Mouse (Mus musculus) liver, postnatal 0 days (tissue): ENCODE results near the gene Inpp4a. TPM values are rescaled to one million over a fixed set of nuclear protein-coding genes. Genes with fewer than 3 reads are reported as not detected.

Source experiments
- ATAC-seq: fragments of 200-750 bp; cut with Nextera tagmentation; 2 replicates; pipeline ENCODE4 v1.8.0; 2017; ENCODE audit warnings: mild to moderate bottlenecking, moderate library complexity
- DNase-seq: peaks from one replicate; pipeline ENCODE4 v3.0.0-alpha.2; 2016
- H3K27ac ChIP-seq: fragments of 300-500 bp; sonication (generic); 2 replicates; pipeline ENCODE4 v1.5.1; 2014; ENCODE audit warnings: antibody characterized with exemption, moderate library complexity, mild to moderate bottlenecking, low read depth
- H3K27me3 ChIP-seq: fragments of 300-500 bp; sonication (generic); 2 replicates; pipeline ENCODE4 v1.6.1; 2014; ENCODE audit warnings: low read length, control low read depth, mixed read lengths; ENCODE audit not compliant: insufficient read depth
- H3K36me3 ChIP-seq: fragments of 300-500 bp; sonication (generic); replicated peaks from 2 replicates; pipeline ENCODE4 v1.6.1; 2014; ENCODE audit warnings: mild to moderate bottlenecking, control low read depth, low read length, moderate library complexity, mixed read lengths; ENCODE audit not compliant: insufficient read depth
- H3K4me1 ChIP-seq: fragments of 300-500 bp; sonication (generic); 2 replicates; pipeline ENCODE4 v1.6.1; 2014; ENCODE audit warnings: antibody characterized with exemption, mild to moderate bottlenecking, control low read depth; ENCODE audit not compliant: insufficient read depth
- H3K4me2 ChIP-seq: fragments of 300-500 bp; sonication (generic); 2 replicates; pipeline ENCODE4 v1.6.1; 2014; ENCODE audit warnings: low read depth, mild to moderate bottlenecking, low read length, moderate library complexity, mixed read lengths
- H3K4me3 ChIP-seq: fragments of 300-500 bp; sonication (generic); 2 replicates; pipeline ENCODE4 v1.5.1; 2014; ENCODE audit warnings: low read depth, low read length
- H3K9ac ChIP-seq: fragments of 300-500 bp; sonication (generic); replicated peaks from 2 replicates; pipeline ENCODE4 v1.6.1; 2014; ENCODE audit warnings: mild to moderate bottlenecking, moderate library complexity
- H3K9me3 ChIP-seq: fragments of 300-500 bp; sonication (generic); 2 replicates; pipeline ENCODE4 v1.6.1; 2016; ENCODE audit warnings: mild to moderate bottlenecking, control low read depth, low read length, mixed read lengths
- CTCF ChIP-seq: sonication (generic); IDR thresholded peaks from 2 replicates; pipeline ENCODE4 v1.5.1; 2016; ENCODE audit warnings: antibody characterized with exemption, low read depth
- EP300 ChIP-seq: IDR thresholded peaks from 2 replicates; pipeline ENCODE4 v1.6.1; 2016; ENCODE audit warnings: antibody characterized with exemption, low read depth, mild to moderate bottlenecking
- WGBS: fragments of 180-500 bp; shearing (Covaris S2); extraction: QIAGEN DNeasy Blood & Tissue Kit; methylation state at CpG from one replicate; pipeline ENCODE4 v1.1.7; 2014; ENCODE audit not compliant: insufficient replicate concordance; 5-methylcytosine and 5-hydroxymethylcytosine counted together
- polyA plus RNA-seq: library from polyadenylated mRNA; unstranded; fragments of >200 nt; fragmentation: Nextera tagmentation; extraction: Ambion mirVana; gene quantifications from 2 replicates; pipeline ENCODE4 v1.2.1, GENCODE M21; 2015

The Inpp4a gene
- polyA plus RNA-seq, 1 experiment from 2014 or later, result 6.7 TPM

- no peaks in the 10 kb centered on the region for H3K27me3 ChIP-seq
- H3K9me3 ChIP-seq, result no peaks in the 10 kb centered on the region
- WGBS, result 65% methylated on average over 9 of the region's 9 CpGs
- H3K4me3 ChIP-seq, result no peak overlapping the region
- H3K4me1 ChIP-seq, result peaks cover 34% of the 10 kb centered on the region
- H3K9ac ChIP-seq, result no peak overlapping the region
- no peak for DNase-seq
- TF ChIP-seq CTCF (no peak), EP300 (no peak)
- no peak overlapping the region for H3K27ac ChIP-seq
- no peaks in the 10 kb centered on the region for H3K36me3 ChIP-seq
- H3K4me2 ChIP-seq, result no peak overlapping the region
- ATAC-seq, result no peak
These were observed 37.6 kb downstream of the Inpp4a start for GRCm38 (mm10) chr1:37337273-37337672.

DNA sequence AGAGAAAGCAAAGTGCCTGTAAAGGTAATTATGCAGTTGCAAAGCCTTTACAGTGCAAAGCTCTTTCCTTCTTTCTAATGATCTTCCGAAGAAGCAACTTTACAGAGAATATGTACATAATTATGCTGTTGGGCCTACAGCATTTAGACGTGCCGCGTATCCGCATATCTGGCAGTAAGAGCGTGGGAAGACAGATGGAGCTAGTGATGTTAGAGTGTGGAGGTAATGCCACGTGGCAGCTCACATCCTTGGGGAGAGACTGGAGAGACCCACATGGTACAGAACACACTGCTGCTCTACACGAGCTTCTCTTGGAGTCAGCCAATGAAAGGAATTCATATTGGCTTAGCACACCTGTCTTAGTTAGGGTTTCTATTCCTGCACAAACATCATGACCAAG lies 39.5 kb downstream of the Inpp4a start:
- WGBS, result 91% methylated on average over 8 of the region's 8 CpGs
- Histone ChIP-seq H3K36me3 (no peaks in the 10 kb centered on the region), H3K4me1 (peaks cover 33% of the 10 kb centered on the region), H3K4me2 (no peak overlapping the region), H3K9me3 (no peaks in the 10 kb centered on the region), H3K27me3 (no peaks in the 10 kb centered on the region), H3K27ac (no peak overlapping the region), H3K4me3 (no peak overlapping the region), H3K9ac (no peak overlapping the region)
- DNase-seq, result no peak
- no peak for ATAC-seq
- TF ChIP-seq CTCF (no peak), EP300 (no peak)

- 0 out of 2 replicates have a peak overlapping the region, but pooled peaks have one; percentile 13 for H3K4me2 ChIP-seq
- H3K4me3 ChIP-seq, result no peak overlapping the region
- no peaks in the 10 kb centered on the region for H3K36me3 ChIP-seq
- TF ChIP-seq EP300, result no peak
- TF ChIP-seq CTCF, result no peak
- no peaks in the 10 kb centered on the region for H3K27me3 ChIP-seq
- peak; percentile 93 for ATAC-seq
- peak overlapping the region; percentile 91 for H3K27ac ChIP-seq
- no peak for DNase-seq
- peaks cover 31% of the 10 kb centered on the region for H3K4me1 ChIP-seq
- 0 out of 2 replicates have a peak overlapping the region, but pooled peaks have one; percentile 21 for H3K9ac ChIP-seq
- WGBS, result 70% methylated on average over 5 of the region's 5 CpGs
- no peaks in the 10 kb centered on the region for H3K9me3 ChIP-seq
These were observed 41.7 kb downstream of the Inpp4a start for GRCm38 (mm10) chr1:37341347-37341746.

- Histone ChIP-seq H3K9ac (no peak overlapping the region), H3K27me3 (no peaks in the 10 kb centered on the region), H3K4me2 (no peak overlapping the region), H3K36me3 (no peaks in the 10 kb centered on the region), H3K27ac (peak overlapping the region; percentile 91), H3K9me3 (no peaks in the 10 kb centered on the region), H3K4me3 (no peak overlapping the region), H3K4me1 (peaks cover 35% of the 10 kb centered on the region)
- WGBS, result 59% methylated on average over 4 of the region's 4 CpGs
- TF ChIP-seq EP300, result no peak
- TF ChIP-seq CTCF, result no peak
- ATAC-seq (peak; percentile 96), DNase-seq (peak; percentile 44)
These were observed 42.2 kb downstream of the Inpp4a start for GRCm38 (mm10) chr1:37341914-37342313.

DNA sequence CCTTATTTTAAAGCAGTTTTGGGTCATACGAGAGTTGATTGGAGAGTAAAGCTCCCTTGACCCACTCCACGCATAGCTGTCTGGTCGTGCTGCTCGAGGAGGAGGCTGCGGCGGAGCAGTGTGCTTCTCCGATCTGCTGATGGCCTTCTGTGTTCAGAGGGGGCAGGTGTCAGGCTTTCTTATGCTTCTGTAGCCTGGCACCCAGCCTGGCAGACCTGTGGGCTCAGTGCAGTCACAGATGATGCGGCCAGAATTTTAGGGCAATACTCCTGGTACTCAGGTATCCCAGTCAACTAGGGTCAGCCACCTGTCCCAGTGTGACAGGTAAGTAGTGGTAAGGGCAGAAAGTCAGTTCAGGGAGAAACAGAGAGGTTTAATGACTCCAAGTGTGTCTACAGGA lies 42.9 kb downstream of the Inpp4a start:
- ATAC-seq (no peak), DNase-seq (no peak)
- Histone ChIP-seq H3K27ac (peak overlapping the region; percentile 91), H3K4me2 (no peak overlapping the region), H3K4me3 (no peak overlapping the region), H3K4me1 (peaks cover 35% of the 10 kb centered on the region), H3K9me3 (no peaks in the 10 kb centered on the region), H3K9ac (no peak overlapping the region), H3K27me3 (no peaks in the 10 kb centered on the region), H3K36me3 (no peaks in the 10 kb centered on the region)
- TF ChIP-seq EP300 (no peak), CTCF (no peak)
- 83% methylated on average over 8 of the region's 8 CpGs for WGBS

DNA sequence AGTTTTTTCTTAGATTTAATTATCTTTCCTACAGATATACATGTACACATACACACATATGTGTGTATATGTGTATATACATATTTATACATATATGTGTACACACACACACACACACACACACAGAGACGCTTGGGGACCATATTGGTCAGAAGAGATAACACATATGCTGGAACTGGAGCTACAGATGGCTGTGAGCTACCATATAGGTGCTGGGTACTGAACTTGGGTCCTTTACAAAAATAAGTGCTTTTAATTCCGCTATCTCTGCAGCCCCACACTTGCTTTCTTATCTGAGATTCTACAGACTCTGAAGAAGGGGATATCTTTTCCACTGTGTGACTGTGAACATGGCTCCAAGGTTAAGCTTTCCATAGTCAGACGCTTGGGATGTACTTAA lies 43.6 kb downstream of the Inpp4a start:
- Histone ChIP-seq H3K27me3 (no peaks in the 10 kb centered on the region), H3K4me1 (peaks cover 39% of the 10 kb centered on the region), H3K36me3 (no peaks in the 10 kb centered on the region), H3K4me3 (no peak overlapping the region), H3K27ac (peak overlapping the region; percentile 91), H3K9ac (no peak overlapping the region), H3K9me3 (no peaks in the 10 kb centered on the region), H3K4me2 (no peak overlapping the region)
- DNase-seq, result no peak
- 68% methylated on average over 3 of the region's 3 CpGs for WGBS
- ATAC-seq, result no peak
- TF ChIP-seq EP300 (no peak), CTCF (no peak)
